Mouse (Mus musculus) midbrain, embryonic 16.5 days (tissue): ENCODE measurements around the gene Pjvk. TPM values are rescaled to one million over a fixed set of nuclear protein-coding genes. Genes with fewer than 3 reads are reported as not detected.

Source experiments
- ATAC-seq: fragments of 200-750 bp; cut with Nextera tagmentation; 2 replicates; pipeline ENCODE4 v1.8.0; 2017; ENCODE audit warnings: moderate TSS enrichment
- H3K27ac ChIP-seq: fragments of 300-500 bp; sonication (generic); 2 replicates; pipeline ENCODE4 v1.5.1; 2014; ENCODE audit warnings: mild to moderate bottlenecking, low read length, mixed read lengths
- H3K27me3 ChIP-seq: fragments of 300-500 bp; sonication (generic); 2 replicates; pipeline ENCODE4 v1.6.1; 2014; ENCODE audit warnings: low read depth, low read length, mixed read lengths; ENCODE audit not compliant: control insufficient read depth, insufficient read depth
- H3K36me3 ChIP-seq: fragments of 300-500 bp; sonication (generic); 2 replicates; pipeline ENCODE4 v1.6.1; 2014; ENCODE audit warnings: mild to moderate bottlenecking, low read length, moderate library complexity, mixed read lengths; ENCODE audit not compliant: control insufficient read depth, insufficient read depth
- H3K4me1 ChIP-seq: fragments of 300-500 bp; sonication (generic); 2 replicates; pipeline ENCODE4 v1.6.1; 2014; ENCODE audit warnings: mild to moderate bottlenecking, low read length, mixed read lengths; ENCODE audit not compliant: control insufficient read depth, insufficient read depth
- H3K4me2 ChIP-seq: fragments of 300-500 bp; sonication (generic); 2 replicates; pipeline ENCODE4 v1.6.1; 2014; ENCODE audit warnings: mild to moderate bottlenecking, low read length, mixed read lengths
- H3K4me3 ChIP-seq: fragments of 300-500 bp; sonication (generic); 2 replicates; pipeline ENCODE4 v1.5.1; 2014; ENCODE audit warnings: low read depth, mild to moderate bottlenecking, low read length, moderate library complexity, mixed read lengths
- H3K9ac ChIP-seq: fragments of 300-500 bp; sonication (generic); 2 replicates; pipeline ENCODE4 v1.6.1; 2014; ENCODE audit warnings: low read depth, low read length, mixed read lengths
- H3K9me3 ChIP-seq: fragments of 300-500 bp; sonication (generic); replicated peaks from 2 replicates; pipeline ENCODE4 v1.6.1; 2014; ENCODE audit warnings: mild to moderate bottlenecking, low read length, mixed read lengths; ENCODE audit not compliant: control insufficient read depth, poor library complexity, severe bottlenecking
- WGBS: fragments of 180-500 bp; shearing (Covaris S2); extraction: QIAGEN DNeasy Blood & Tissue Kit; methylation state at CpG from one replicate; pipeline ENCODE4 v1.1.7; 2014; 5-methylcytosine and 5-hydroxymethylcytosine counted together
- polyA plus RNA-seq: library from polyadenylated mRNA; unstranded; fragments of >200 nt; fragmentation: Nextera tagmentation; extraction: Ambion mirVana; gene quantifications from 2 replicates; pipeline ENCODE4 v1.2.1, GENCODE M21; 2015

The Pjvk gene
- 0.51 and 0.94 TPM in 2 replicates for polyA plus RNA-seq

DNA sequence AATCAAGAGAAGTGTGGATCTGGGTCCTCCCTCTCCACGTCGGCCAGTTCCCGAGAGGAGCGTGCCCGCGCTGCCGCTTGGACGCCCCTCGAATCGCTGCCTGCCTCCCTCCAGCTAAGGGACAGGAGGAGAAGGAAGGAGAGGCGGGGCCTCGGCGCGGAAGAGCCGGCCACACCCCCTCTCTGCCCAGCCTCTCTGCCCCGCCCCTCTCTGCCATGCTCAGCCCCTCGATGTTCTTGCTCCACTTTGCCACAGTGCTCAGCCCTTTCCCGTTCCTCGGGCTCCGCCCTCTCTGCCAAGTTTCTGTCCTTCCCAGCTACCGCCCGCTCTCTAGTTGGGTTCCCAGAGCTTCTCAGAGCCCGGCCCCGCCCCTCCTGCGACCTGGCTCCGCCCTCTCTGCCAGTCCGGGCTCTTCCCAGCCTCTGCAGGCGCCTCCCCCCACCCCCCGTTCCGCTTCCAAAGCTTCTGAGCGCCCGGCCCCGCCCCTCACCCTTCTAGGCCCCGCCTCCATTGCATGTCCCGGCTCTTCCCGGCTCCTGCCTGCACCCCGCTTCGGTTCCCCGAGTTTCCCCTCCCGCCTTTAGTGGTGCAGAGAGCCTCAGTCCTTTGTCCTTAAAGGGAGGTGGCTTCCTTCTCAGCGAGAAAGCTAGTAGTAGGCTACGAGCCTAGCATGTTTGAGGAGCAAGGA, at the start of gene Pjvk, which contains the start of gene Prkra:
TSS of gene Pjvk (plus strand) at position 594 of the 688 bp plus-strand sequence.
TSS of gene Prkra (minus strand) at position 133 of the 688 bp plus-strand sequence.
- peak within 1 kb of the TSS; percentile 83 for H3K9ac ChIP-seq
- H3K27ac ChIP-seq, result peak within 1 kb of the TSS; percentile 88
- ATAC-seq, result peak; percentile 99
- H3K4me2 ChIP-seq, result peak within 1 kb of the TSS; percentile 74
- peaks cover 14% of the 10 kb centered on the region for H3K4me1 ChIP-seq
- 0% methylated on average over 28 of the region's 42 CpGs for WGBS
- H3K36me3 ChIP-seq, result 0 out of 2 replicates have a peak, but pooled peaks cover under 1% of the 10 kb centered on the region
- H3K27me3 ChIP-seq, result no peaks in the 10 kb centered on the region
- H3K9me3 ChIP-seq, result no peaks in the 10 kb centered on the region
- H3K4me3 ChIP-seq, result peak within 1 kb of the TSS; percentile 73

DNA sequence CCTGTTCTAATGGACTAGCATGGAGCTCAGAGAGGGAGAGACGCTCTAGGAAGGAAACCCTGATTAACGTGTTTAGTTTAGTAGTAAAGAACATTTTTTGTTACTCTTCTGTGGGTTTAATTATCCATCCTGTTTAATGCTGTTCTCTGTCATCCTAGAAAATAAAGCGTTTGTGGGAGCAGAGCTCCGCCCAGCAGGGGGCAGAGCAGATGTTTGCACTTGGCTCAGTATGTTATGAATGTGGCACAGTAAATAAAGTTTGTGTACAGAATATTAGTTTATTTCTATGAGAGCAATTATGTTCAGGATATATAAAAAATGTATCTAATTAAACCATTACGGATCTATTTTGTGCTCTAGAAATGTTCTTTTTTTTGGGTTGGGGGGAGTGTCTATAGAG, 49.1 kb upstream of the Pjvk start:
- H3K9me3 ChIP-seq, result no peaks in the 10 kb centered on the region
- H3K4me3 ChIP-seq, result no peak overlapping the region
- H3K27ac ChIP-seq, result no peak overlapping the region
- H3K27me3 ChIP-seq, result no peaks in the 10 kb centered on the region
- no peaks in the 10 kb centered on the region for H3K4me1 ChIP-seq
- ATAC-seq, result no peak
- 0 out of 2 replicates have a peak, but pooled peaks cover 4% of the 10 kb centered on the region for H3K36me3 ChIP-seq
- no peak overlapping the region for H3K9ac ChIP-seq
- no peak overlapping the region for H3K4me2 ChIP-seq
- WGBS, result 82% methylated on average over 5 of the region's 5 CpGs

DNA sequence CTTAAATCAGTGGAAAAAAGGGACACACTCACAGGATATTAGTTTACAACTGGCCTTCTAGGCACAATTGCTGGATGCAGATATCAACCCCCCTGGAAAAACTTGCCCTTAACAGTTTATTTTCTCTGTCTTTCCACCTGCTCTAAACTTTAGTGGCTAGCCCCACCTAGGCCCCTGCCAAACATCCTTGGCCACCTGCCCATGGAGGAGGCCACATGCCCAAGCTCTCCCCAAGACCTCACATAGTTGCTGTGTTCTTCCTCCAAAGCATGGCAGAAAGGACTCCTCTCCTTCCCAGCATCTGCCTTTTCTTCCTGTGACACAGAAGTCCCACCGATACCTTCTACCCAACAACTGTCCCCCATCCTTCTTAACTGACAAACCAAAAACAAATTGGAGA, 46.0 kb upstream of the Pjvk start:
- no peak overlapping the region for H3K4me3 ChIP-seq
- H3K4me2 ChIP-seq, result no peak overlapping the region
- H3K9me3 ChIP-seq, result no peaks in the 10 kb centered on the region
- no peaks in the 10 kb centered on the region for H3K4me1 ChIP-seq
- WGBS, result 100% methylated on average over 1 of the region's 1 CpGs
- H3K9ac ChIP-seq, result no peak overlapping the region
- ATAC-seq, result no peak
- no peaks in the 10 kb centered on the region for H3K27me3 ChIP-seq
- no peaks in the 10 kb centered on the region for H3K36me3 ChIP-seq
- H3K27ac ChIP-seq, result no peak overlapping the region

DNA sequence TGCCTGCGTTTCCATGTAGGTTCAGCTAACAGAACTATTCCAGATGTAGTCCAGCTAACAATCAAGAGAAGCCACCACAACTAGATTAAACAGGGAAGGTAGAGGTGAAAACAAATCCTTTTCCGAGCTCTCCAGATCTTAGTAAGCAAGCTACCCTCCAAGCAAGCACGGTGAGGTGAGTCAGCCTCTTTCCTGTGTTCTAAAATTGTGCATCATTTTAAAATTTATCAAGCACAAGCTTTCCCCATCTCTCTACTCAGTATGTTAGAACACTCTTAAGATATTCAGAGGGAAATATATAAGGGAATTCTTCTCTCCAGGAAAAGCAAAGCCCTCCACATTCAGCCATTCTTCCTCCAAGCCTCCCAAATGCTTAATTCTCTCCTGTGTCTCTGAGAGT, 41.6 kb upstream of the Pjvk start:
- ATAC-seq, result no peak
- no peaks in the 10 kb centered on the region for H3K36me3 ChIP-seq
- H3K4me2 ChIP-seq, result no peak overlapping the region

DNA sequence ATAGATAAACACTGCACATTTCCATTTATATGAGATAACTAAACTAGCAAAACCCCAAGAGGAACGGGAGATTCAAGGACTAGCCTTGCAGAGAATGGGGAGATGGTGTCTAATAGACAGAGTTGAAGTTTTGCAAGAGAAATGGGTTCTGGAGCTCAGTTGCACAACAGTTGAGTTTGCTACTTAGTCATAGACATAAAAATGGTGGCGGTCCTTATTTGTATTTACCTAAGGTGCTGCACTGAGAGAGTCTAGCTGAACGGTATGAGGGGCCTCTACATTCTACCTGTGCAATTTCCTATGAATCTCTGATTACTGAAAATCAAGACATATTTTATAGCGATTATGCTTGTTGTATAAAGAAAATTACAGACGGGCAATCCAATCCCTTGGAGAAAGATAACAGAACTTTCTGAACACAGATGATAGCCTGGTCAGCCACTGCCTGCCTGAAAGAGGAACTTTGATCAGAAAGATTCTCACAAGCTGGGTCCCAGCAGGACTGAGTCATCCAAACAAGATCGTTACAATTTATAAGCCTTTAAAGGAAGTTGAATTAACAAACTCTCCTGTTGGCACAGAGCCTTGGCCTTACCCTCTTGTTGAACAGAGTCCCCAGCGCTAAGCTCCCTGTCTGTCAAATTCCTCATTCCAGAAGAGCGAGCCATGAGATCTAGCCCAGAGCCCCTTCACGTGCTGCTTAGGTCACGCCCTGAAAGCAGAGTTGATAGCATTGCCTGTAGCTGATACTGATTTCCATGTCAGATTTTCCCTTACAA, 37.8 kb upstream of the Pjvk start:
- no peak overlapping the region for H3K27ac ChIP-seq
- no peaks in the 10 kb centered on the region for H3K4me1 ChIP-seq
- WGBS, result 80% methylated on average over 10 of the region's 10 CpGs
- no peak for ATAC-seq
- no peak overlapping the region for H3K4me3 ChIP-seq
- no peaks in the 10 kb centered on the region for H3K27me3 ChIP-seq
- no peaks in the 10 kb centered on the region for H3K9me3 ChIP-seq
- no peak overlapping the region for H3K4me2 ChIP-seq
- H3K36me3 ChIP-seq, result no peaks in the 10 kb centered on the region
- H3K9ac ChIP-seq, result no peak overlapping the region

More for the DNA sequence above, 41.6 kb upstream of the Pjvk start:
- Histone ChIP-seq H3K27me3 (no peaks in the 10 kb centered on the region), H3K27ac (no peak overlapping the region), H3K9me3 (no peaks in the 10 kb centered on the region), H3K9ac (no peak overlapping the region), H3K4me3 (no peak overlapping the region), H3K4me1 (no peaks in the 10 kb centered on the region)
- 93% methylated on average over 3 of the region's 3 CpGs for WGBS

DNA sequence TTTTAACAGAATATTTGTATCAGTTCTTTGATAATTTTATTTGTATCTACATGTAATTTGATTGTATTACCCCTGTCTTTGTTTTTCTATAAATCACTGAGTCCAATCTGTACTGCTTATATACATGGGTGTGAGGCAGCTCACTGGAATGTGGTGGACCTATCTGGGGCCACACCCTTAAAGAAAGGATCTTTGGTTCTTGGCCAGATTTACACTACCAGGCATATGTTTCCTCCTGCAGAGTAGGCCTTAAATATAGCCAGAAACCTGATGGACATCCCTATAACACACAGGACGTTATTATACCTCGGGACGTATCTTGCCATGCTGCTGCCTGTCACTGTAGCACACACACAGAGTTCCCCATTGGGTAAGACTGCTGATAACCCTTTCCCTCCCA, 36.3 kb upstream of the Pjvk start:
- no peaks in the 10 kb centered on the region for H3K36me3 ChIP-seq
- H3K27ac ChIP-seq, result no peak overlapping the region
- no peak overlapping the region for H3K4me2 ChIP-seq
- no peak overlapping the region for H3K4me3 ChIP-seq
- no peaks in the 10 kb centered on the region for H3K27me3 ChIP-seq
- H3K4me1 ChIP-seq, result no peaks in the 10 kb centered on the region
- no peaks in the 10 kb centered on the region for H3K9me3 ChIP-seq
- 88% methylated on average over 3 of the region's 3 CpGs for WGBS
- no peak for ATAC-seq
- no peak overlapping the region for H3K9ac ChIP-seq

DNA sequence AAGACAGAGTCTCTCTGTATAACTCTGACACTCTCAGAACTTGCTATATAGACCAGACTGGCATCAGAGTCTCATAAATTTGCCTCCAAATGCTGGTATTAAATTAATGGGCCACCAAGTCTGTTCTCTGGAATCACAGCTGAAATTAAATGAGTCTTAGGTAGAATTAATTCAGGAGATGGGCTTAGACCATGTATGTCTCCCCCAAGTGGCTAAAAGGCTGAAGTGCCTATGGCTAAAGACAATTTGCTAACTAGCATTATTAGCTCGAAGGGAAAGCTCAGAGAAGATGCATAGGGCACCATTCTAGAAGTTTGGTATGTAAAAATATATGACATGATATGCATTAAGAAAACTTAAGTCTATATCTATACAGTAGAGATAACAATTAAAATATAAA, 30.2 kb upstream of the Pjvk start:
- H3K4me2 ChIP-seq, result no peak overlapping the region
- peak; percentile 62; the same call in 1 of the 2 replicates for ATAC-seq
- 41% methylated on average over 1 of the region's 1 CpGs for WGBS
- no peaks in the 10 kb centered on the region for H3K9me3 ChIP-seq
- no peaks in the 10 kb centered on the region for H3K36me3 ChIP-seq
- no peak overlapping the region for H3K27ac ChIP-seq
- no peak overlapping the region for H3K9ac ChIP-seq
- H3K4me3 ChIP-seq, result no peak overlapping the region
- H3K27me3 ChIP-seq, result no peaks in the 10 kb centered on the region
- H3K4me1 ChIP-seq, result no peaks in the 10 kb centered on the region

DNA sequence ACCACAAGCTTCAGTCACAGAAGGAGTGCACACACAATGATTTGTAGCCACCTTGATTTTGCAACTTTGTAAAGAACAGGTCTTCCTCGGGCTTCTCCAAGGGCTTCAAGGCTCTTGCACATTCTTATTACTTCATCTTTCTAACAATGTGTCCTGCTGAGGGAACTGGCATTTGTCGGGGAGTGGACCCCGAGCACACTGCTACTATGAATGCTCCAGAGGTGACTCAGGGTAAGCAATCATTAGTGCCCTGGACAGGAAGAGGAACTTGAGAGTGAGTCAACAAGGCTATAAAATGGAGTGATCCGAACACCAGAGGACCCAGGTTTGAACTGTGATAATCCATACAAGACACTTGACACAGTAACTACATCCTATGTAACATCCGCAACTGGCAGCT, 28.1 kb upstream of the Pjvk start:
- Histone ChIP-seq H3K9me3 (no peaks in the 10 kb centered on the region), H3K4me3 (no peak overlapping the region), H3K4me1 (no peaks in the 10 kb centered on the region), H3K9ac (no peak overlapping the region), H3K4me2 (no peak overlapping the region), H3K27ac (no peak overlapping the region), H3K36me3 (peaks cover 2% of the 10 kb centered on the region; the same call in 1 of the 2 replicates), H3K27me3 (no peaks in the 10 kb centered on the region)
- WGBS, result 96% methylated on average over 5 of the region's 5 CpGs
- ATAC-seq, result no peak

DNA sequence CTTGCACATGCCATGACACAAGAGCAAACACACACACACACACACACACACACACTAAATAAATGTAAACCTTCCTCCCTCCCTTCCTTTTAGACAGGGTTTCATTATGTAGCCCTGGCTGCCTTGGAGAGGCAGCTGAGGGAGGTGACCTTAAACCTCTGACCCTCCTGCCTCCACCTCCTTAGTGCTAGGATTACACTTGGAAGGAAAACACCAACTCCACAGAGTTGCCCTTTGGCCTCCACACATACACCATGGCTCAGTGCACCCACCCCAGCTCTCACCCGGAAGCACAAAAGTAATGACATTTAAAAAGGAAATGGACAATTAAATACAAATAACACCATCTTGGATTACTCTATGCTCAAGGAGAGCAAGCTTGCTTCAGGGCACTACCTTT, 26.6 kb upstream of the Pjvk start:
- Histone ChIP-seq H3K27me3 (no peaks in the 10 kb centered on the region), H3K4me1 (no peaks in the 10 kb centered on the region), H3K4me2 (no peak overlapping the region), H3K9ac (no peak overlapping the region), H3K9me3 (no peaks in the 10 kb centered on the region), H3K27ac (no peak overlapping the region), H3K4me3 (no peak overlapping the region), H3K36me3 (peaks cover 11% of the 10 kb centered on the region)
- WGBS, result 81% methylated on average over 1 of the region's 1 CpGs
- ATAC-seq, result no peak
